Mouse (Mus musculus) hindlimb bud, embryonic 11.5 days (tissue): ENCODE results near the gene Wdr31.
"Not testable (repeated sequence)": the region's sequence is repeated elsewhere in the genome, so short reads cannot be mapped to it uniquely, and the experiment has no call there.

Experiments used
- DNase-seq: peaks from one replicate; pipeline ENCODE4 v3.0.0-alpha.2; 2012; ENCODE audit warnings: low read depth, low spot score; ENCODE audit errors: extremely low spot score

Gene Wdr31

DNA sequence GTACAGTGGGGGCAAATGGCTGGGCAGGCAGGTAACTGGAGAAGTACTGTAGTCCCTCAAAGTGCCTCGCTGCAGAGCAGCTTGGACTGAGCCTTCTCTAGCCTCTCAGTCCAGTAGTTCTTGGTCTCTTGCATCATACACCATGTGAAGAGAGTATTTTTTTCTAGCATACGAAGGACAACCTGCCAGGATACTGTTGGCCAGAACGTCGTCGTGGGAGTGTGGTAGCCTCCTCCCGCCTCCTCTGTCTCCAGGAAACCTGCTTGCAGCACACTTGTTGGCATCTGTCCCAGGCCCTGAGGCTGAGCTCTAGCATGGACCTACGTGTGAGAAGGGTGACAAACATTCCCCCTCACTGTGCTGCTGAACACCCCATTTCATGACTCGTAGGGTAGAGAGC, 26.1 kb upstream of the Wdr31 start:
- no peak for DNase-seq

DNA sequence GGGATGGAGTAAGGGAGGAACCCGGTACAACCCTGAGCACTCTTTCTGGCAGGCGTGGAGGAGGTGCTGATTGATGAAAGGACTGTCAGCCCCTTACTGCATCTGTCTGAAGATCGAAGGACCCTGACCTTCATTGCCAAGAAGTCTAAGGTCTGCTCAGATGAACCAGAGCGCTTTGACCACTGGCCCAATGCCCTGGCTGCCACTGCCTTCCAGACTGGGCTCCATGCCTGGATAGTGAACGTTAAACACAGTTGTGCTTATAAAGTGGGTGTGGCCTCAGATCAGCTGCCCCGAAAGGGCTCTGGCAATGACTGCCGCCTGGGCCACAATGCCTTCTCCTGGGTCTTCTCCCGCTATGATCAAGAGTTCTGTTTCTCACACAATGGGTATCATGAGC, 25.2 kb upstream of the Wdr31 start:
- DNase-seq = no peak

DNA sequence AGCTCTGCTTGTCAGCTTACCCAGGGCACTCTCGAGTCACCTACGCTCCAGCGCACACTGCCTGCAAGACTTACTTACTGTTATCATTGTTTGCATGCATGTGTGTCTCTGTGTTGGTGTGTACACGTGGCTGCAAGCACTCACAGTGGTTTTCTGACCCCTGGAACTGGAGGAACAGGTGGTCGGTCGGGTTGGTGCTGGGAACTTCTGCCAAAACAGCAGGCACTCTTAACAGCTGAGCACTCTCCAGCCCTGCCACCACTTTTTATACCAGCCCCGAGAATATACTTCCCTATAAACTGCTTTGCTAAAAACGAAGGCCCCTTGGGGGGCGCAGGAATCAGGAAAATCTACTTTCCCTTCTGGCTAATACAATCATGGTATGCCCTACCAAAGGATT, 23.5 kb upstream of the Wdr31 start:
- no peak for DNase-seq

DNA sequence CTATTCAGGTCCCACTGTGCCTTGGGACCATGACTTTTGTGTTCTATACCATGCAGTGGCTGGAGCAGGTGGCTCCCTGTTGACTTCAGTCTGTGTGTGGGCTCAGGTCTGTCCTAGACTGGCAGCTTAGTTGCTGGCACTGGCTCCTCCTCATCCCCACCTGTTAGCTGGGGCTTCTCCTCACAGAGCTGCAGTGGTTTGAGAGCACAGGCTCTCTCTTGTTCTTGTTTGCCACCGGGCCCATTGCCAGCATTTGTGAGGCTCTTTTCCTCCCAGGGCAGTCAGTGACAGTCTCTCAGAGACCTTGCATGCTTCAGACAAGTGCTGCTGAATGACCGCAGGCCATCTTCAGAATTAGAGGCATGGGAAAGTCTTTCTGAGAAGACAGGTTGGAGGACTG, 22.0 kb upstream of the Wdr31 start:
- no peak for DNase-seq

GRCm38 (mm10) chr4:62487914-62488313, 17.2 kb upstream of the Wdr31 start:
- no peak for DNase-seq

DNA sequence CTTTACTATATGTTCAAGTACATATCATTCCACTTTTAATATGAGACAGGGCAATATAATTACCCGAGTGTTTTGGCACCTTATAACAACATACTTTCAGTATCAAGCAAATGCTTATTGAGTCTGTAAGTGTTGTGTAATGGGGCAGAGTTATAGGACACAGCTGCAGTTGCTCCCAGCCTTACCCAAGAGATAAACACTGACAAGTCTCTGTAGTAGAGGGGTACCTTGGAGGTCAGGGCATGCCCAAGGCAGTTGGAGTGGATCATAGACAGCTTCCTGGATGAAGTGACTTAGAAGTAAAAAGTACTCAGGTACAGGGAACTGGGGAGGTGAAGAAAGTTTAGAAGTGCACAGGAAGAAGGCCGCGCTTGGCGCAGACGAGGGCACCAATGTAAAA, 16.5 kb upstream of the Wdr31 start:
- no peak for DNase-seq

DNA sequence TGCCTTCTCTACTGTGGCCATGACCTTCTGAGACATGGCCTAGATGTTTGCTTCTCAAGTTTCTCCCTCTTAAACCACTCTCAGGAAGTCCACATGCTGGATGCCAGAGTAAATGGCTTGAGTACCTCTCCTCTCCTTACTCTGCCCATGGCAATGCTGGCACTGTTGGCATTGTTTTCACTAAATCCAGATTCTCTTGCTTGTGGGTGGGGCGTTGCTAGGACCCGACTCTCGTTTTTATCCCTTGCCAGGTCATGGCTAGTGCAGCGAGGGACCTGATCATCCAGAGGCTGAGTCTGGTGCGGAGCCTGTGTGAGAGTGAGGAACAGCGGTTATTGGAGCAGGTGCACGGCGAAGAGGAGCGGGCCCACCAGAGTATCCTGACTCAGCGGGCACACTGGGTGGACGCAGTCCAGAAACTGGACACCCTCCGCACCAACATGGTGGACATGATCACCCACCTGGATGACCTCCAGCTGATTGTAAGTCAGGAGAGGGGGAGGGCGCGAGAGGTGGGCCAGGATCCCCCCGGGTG, 15.5 kb upstream of the Wdr31 start:
- DNase-seq = no peak

DNA sequence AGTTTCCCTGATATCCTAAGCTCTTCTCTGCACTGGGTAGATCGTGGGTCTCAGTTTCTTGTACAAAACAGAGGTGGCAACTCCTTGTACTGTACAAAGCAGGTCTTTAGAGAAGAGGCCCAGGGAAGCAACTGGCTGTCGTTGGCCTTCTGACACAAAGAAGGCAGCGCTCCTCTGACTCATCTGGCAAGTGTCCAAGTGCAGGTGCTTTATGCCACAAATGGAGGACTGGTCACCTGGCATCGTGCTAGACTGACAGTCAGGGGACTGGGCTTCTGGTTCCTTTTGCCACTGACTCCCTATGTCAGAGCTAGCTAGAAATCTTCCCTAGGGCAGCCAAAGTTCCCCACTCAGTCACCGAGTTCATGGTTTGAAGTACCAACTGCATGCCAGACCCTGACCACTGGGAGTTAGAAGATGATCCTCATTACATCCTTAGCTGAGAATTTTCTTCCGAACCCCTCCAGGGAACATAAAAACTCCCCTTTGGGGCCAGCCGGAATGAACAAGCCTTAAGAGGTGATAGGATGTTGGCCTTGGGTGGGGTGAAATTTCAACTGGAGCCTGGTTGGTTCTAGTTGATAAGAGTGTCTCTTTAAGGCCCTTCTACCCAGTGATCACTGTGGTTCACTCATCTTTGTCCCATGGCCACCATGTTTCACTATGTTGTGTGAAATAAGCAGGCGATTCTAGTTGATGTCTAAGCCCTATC, 14.9 kb upstream of the Wdr31 start:
- DNase-seq = no peak

DNA sequence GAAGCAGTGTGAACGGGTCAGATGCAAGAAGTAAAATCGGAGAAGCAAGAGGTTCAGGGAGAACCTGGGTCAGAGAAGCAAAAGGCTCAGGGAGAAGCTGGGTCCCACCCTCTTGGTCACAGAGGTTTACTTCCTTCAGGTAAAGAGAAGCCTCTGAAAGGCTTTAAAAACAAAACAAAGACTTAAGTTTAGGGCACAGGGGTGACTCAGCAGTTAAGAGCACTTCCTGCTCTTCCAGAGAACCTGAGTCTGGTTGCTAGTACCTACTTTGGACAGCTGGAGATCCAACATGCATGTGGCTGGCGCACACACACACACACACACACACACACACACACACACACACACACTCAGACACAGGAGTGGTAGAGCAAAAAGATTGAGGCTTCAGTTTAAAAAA, 14.2 kb upstream of the Wdr31 start:
- DNase-seq = no peak

DNA sequence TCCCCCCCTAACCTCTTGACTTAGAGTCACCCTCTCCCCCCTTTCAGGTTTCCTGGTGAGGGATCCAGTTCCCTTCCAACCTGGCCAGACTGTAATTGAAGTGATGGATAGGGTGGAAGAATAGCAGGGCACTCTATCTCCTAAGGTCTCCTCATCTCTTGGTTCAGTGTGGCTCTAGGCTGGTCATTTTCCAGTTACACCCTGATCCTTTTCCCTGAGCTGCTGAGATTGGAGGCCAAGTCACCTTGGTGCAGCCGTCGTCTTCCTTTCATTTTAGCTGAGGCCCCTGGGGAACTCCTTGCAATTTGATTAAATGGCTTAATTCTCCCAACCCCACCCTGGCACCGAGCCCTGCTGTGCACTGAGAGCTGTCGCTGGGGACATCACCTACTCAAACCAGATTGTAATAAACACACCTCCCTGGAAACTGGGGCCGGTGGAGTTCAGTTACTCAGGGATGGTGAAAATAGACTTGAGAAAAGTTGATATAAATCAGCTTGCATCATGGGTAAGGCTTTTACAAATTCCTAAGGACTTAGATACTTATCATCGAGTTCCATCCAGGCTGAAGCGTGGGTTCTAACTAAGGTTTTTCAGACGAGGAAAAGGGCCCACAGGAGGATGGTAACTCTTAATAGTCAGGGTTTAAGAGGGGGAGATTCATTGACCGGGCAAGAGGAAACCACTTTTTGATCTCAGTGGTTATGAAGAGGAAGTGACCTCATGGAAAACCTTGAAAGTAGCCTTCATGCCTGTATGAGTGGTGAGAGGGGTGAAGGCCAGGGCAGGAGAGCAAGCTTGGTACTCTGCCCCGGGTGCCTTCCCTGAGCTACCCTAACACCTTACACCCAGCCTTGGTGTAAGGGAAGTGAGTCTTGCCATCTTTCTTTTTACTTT, 10.3 kb upstream of the Wdr31 start:
- DNase-seq = no peak

DNA sequence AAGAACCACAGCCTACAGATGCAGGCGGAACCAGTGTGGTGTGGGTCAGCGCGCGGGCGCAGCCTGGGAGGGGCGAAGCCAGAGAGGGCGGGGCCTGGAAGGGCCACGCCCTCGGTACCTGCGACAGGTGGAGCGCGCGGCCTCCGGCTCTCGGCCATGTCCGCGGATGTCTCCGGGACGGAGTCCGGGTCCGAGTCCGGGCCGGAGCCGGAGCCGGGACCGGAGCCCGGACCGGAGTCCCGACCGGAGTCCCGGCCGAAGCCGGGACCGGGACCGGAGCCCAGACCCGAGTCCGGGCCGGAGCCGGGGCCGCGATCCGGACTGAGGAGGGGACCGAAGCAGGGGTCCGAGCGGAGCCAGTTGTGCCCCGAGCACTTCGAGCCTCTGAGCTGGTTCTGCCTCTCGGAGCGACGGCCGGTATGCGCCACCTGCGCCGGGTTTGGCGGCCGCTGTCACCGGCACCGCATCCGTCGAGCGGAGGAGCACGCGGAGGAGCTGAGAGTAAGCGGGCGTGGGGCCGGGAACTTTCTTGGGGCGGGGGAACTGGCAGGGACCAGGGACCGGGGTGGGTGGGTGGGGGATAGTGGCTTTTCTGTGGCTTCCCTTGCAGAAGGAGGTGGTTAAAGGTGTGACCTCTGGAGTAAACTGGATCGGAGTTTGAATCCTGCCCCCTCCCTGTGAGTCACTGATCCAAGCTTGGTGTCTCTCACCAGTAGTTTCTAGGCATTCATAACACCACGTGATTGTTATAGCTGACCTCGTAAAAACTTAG, 9.4 kb upstream of the Wdr31 start, which contains the start of gene Bspry:
TSS of gene Bspry (plus strand) at position 117 of the 772 bp plus-strand sequence.
- no peak for DNase-seq

DNA sequence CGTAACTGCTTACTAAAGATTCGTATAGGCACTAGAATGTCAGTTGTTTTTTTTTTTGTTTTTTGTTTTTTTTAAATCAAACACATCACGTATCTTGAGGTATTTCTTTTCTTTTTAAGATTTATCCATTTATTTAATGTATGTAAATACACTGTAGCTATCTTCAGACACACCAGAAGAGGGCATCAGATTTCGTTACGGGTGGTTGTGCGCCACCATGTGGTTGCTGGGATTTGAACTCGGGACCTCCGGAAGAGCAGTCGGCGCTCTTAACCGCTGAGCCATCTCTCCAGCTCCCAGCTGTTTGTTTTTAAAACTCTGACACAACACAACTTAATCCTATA, 8.9 kb upstream of the Wdr31 start:
- not testable (repeated sequence) for DNase-seq

DNA sequence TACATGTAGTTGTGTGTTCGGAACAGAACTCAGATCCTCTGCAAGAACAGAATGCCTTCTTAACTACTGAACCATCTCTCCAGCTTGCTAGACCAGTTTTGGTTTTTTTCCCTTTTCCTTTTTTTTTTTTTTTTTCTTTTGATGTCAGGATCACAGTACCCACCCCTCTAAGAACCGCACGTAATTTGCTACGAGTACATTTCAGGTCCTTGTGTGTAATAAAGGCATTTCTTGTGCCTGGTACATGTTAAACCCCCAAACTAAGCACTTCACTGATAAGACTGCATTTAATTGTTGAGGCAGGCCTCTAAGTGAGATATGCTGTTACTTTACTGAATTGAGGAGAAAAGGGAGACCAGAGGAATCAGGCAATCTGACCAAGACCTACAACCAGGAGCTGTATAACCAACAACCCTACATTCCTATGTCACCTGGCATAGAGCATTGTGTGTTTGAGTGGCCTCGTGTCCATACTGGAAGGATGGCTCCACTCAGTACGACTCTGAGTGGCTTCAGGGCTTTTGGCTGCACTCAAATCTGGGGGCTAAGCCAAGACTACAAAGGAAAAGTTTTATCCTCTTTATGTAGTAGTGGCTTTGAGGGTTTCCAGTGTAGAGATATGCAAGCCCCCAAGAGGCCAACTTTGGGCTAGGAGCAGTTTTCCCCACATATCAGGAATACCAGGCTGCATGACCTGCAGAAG, 7.0 kb upstream of the Wdr31 start:
- no peak for DNase-seq

- no peak for DNase-seq
Observed at GRCm38 (mm10) chr4:62475793-62476192, 5.1 kb upstream of the Wdr31 start.

GRCm38 (mm10) chr4:62475131-62475530, 4.4 kb upstream of the Wdr31 start:
- no peak for DNase-seq

- DNase-seq = no peak
Observed at GRCm38 (mm10) chr4:62472071-62472470, 1.4 kb upstream of the Wdr31 start.

DNA sequence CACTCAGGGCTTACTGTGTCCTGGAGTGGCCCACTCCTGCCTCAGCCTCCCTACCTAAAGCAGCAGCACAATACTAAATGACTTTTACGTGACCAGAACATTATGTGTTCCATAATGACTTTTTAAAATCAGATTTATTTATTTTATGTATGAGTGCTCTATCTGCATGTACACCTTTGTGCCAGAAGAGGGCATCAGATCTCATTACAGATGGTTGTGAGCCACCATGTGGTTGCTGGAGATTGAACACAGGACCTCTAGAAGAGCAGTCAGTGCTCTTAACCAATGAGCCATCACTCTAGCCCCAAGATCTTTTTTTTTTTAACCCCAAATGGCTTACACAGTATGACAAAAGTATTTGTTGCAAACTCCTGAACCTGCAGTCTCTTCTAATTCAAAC, 2.5 kb downstream of the Wdr31 start:
- DNase-seq = no peak

DNA sequence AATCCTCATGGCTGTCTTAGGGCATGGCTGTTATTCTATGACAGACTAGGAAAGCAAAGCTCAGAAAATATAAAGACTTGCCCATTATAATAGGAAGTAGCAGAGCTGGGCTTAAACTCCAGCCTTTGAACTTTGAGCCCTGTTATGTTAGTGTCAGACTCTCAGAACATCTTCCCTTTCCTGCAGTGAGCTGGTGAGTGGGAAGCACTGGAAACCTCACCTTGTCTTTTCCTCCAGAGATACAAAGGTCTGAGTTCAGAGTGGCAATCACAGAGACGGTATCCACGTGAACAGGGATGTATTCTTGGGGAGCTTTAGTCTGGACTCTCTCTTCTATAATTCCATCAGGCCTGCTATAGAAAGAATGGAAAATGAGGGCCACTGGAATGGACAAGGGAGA, 7.6 kb downstream of the Wdr31 start:
- no peak for DNase-seq

DNA sequence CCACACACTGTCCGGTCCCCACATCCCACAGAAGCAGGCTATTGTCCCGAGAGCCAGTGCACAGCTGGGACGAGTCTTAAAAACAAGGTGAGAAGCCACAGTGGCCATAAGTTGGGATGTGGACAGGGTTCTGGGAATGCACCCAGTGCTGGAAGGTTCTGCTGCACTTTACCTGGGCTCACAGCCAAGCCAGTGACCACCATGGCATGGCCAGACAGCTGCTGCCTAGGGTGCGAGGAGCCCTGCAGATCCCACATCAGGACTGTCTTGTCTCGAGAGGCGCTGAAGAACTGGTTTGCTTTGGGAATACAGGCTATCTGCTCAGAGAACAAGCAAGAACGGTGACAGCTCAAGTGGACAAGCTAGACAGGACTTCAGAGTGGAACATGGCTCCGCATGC, 10.3 kb downstream of the Wdr31 start:
- DNase-seq = no peak

DNA sequence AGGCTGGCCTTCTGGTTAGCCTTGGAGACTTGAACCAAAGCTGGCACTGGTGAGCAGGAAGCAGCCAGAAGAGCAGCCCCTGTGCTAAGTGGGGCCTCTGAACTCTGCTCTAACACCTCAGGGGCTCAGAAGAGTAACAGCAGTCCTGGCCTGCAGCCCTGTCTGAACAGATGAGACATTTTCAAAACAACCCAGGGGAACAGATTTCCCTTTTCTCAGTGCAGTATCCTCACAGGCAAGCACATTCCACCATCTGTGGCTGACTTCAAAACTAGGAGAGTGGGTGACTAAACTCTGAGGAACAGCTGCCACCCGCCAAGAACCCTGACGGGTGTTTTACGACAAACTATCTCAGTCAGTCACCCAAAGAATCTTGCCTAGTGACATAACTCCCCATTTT, 11.6 kb downstream of the Wdr31 start:
- no peak for DNase-seq

DNA sequence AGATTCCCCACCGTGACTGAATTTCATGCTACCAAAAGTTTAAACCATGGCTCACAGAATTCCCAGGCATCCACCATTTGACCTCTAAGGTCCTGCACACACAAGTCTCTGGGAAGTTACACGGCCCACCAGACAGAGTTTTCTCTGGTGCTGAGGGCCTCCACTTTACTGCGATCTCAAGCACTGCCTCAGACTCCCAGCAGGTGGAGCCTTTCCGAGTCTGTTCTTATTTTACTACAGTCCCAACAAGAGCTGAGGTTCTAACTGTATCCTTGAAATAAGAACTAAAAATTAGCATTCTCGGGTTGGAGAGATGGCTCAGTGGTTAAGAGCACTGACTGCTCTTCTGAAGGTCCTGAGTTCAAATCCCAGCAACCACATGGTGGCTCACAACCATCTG, 15.7 kb downstream of the Wdr31 start:
- no peak for DNase-seq
